8 mouse cellular contexts compared by ENCODE assay signal in the genomic region with DNA sequence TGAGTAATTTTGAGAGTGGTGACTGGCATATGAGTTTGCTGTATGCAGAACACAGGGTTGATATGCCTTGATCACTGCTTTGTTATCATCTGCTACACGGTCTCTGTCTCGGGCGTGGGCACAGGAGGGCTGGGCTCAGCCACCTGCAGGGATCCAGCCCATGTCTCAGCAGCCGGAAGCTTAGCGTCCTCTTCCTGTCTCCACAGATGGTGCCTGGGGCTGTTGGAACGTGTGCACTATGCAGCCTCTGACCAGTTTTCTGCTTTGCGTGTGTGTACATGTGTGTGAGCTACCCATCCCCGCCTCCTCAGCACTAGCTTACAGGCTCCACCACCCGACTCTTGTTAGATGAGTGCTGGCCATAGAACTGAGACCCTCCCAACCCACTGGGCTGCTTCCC.
DNase-seq lines count a peak whose midpoint lies in the region; ATAC-seq and TF ChIP-seq lines count a peak whose summit lies in the region.

No protein-coding gene starts in this region.

- no peak for TF ChIP-seq POLR2A in kidney, adult 2 months (IDR thresholded peaks at IDR 0.05; ENCODE audit: low read depth, low read length)

- 59% methylated on average over 9 of the region's 9 CpGs for whole genome bisulfite sequencing in kidney, embryonic 15.5 days
- 67% methylated on average over 9 of the region's 9 CpGs for WGBS in kidney, adult 2 months
- 23% methylated on average over 9 of the region's 9 CpGs for WGBS in forebrain, postnatal 0 days
- 16% methylated on average over 9 of the region's 9 CpGs for WGBS in liver, embryonic 14.5 days (ENCODE audit: insufficient replicate concordance)
- 45% methylated on average over 9 of the region's 9 CpGs for WGBS in stomach, postnatal 0 days

- H3K4me2 ChIP-seq in kidney, embryonic 15.5 days, result 0 out of 2 replicates have a peak overlapping the region, but pooled peaks have one; percentile 17
- peak overlapping the region; percentile 24 for H3K4me2 ChIP-seq in forebrain, postnatal 0 days (ENCODE audit: low read depth)
- H3K4me2 ChIP-seq in liver, embryonic 14.5 days (ENCODE audit: low read depth), result peak overlapping the region; percentile 59
- peak overlapping the region; percentile 27 for H3K4me2 ChIP-seq in stomach, postnatal 0 days (replicated peaks; ENCODE audit: low read depth)

- DNase-seq in kidney, adult 2 months, result no peak
- peak; percentile 86 for DNase-seq in brain, adult 2 months (ENCODE audit: low read depth, low spot score)
- peak; percentile 59 for DNase-seq in forebrain, postnatal 0 days
- DNase-seq in liver, embryonic 14.5 days (ENCODE audit: low read depth in 3 of 3, low spot score in 3 of 3), result no peak
- no peak for DNase-seq in stomach, postnatal 0 days (ENCODE audit: low spot score)
- no peak for DNase-seq in adrenal gland, postnatal 10 days
- no peak for DNase-seq in layer of hippocampus, adult 9-10 months (ENCODE audit: low spot score)

- 0 out of 2 replicates have a peak overlapping the region, but pooled peaks have one; percentile 26 for H3K9ac ChIP-seq in kidney, embryonic 15.5 days
- peak overlapping the region; percentile 19; the same call in 1 of the 2 replicates for H3K9ac ChIP-seq in forebrain, postnatal 0 days
- H3K9ac ChIP-seq in liver, embryonic 14.5 days (replicated peaks), result no peak overlapping the region; the same call in 1 of the 2 replicates
- no peak overlapping the region for H3K9ac ChIP-seq in stomach, postnatal 0 days (ENCODE audit: low read length)

- no peak for TF ChIP-seq CTCF in kidney, adult 2 months (conservative IDR thresholded peaks at IDR 0.05; ENCODE audit: insufficient read depth, insufficient read length, low read depth, low read length)
- no peak for TF ChIP-seq CTCF in forebrain, postnatal 0 days (IDR thresholded peaks at IDR 0.05; ENCODE audit: low read depth)
- no peak for TF ChIP-seq CTCF in liver, embryonic 14.5 days (IDR thresholded peaks at IDR 0.05; ENCODE audit: low read depth)
- TF ChIP-seq CTCF in stomach, postnatal 0 days (IDR thresholded peaks at IDR 0.05; ENCODE audit: low read depth), result no peak

- no peaks in the 10 kb centered on the region for H3K9me3 ChIP-seq in kidney, embryonic 15.5 days (replicated peaks)
- no peaks in the 10 kb centered on the region for H3K9me3 ChIP-seq in forebrain, postnatal 0 days (ENCODE audit: low read length)
- H3K9me3 ChIP-seq in liver, embryonic 14.5 days (ENCODE audit: control insufficient read depth, low read length), result no peaks in the 10 kb centered on the region
- no peaks in the 10 kb centered on the region for H3K9me3 ChIP-seq in stomach, postnatal 0 days (ENCODE audit: control insufficient read depth, low read length)

- no peak for TF ChIP-seq EP300 in liver, embryonic 14.5 days (IDR thresholded peaks at IDR 0.05; ENCODE audit: low read depth)
- TF ChIP-seq EP300 in stomach, postnatal 0 days (optimal IDR thresholded peaks at IDR 0.05), result no peak

- H3K4me3 ChIP-seq in kidney, embryonic 15.5 days (replicated peaks), result no peak overlapping the region
- H3K4me3 ChIP-seq in kidney, adult 2 months (ENCODE audit: insufficient read depth, low read depth, low read length), result no peak overlapping the region
- H3K4me3 ChIP-seq in forebrain, postnatal 0 days (ENCODE audit: low read depth, low read length), result no peak overlapping the region
- H3K4me3 ChIP-seq in liver, embryonic 14.5 days (ENCODE audit: insufficient read depth in 1 of 2, low read depth in 2 of 2, low read length in 2 of 2), result peak overlapping the region in 1 of 2 experiments; percentile 18; a peak in 1 of 4 replicates
- no peak overlapping the region for H3K4me3 ChIP-seq in stomach, postnatal 0 days (ENCODE audit: low read depth, low read length)

- H3K27ac ChIP-seq in kidney, embryonic 15.5 days, result peak overlapping the region; percentile 92
- no peak overlapping the region for H3K27ac ChIP-seq in kidney, adult 2 months (ENCODE audit: insufficient read depth, low read depth, low read length)
- H3K27ac ChIP-seq in forebrain, postnatal 0 days (ENCODE audit: low read depth, low read length), result peak overlapping the region; percentile 92
- H3K27ac ChIP-seq in liver, embryonic 14.5 days, result peak overlapping the region; percentile 61
- H3K27ac ChIP-seq in stomach, postnatal 0 days (replicated peaks), result peak overlapping the region; percentile 79

- H3K4me1 ChIP-seq in kidney, embryonic 15.5 days, result peaks cover 32% of the 10 kb centered on the region
- peaks cover 25% of the 10 kb centered on the region for H3K4me1 ChIP-seq in kidney, adult 2 months (ENCODE audit: control insufficient read depth, insufficient read depth, low read length)
- peaks cover 13% of the 10 kb centered on the region; the same call in 1 of the 2 replicates for H3K4me1 ChIP-seq in forebrain, postnatal 0 days (ENCODE audit: insufficient read depth)
- peaks cover 9% of the 10 kb centered on the region in 2 experiments for H3K4me1 ChIP-seq in liver, embryonic 14.5 days (replicated peaks; ENCODE audit: control insufficient read depth in 2 of 2, insufficient read depth in 2 of 2, low read length in 1 of 2)
- H3K4me1 ChIP-seq in stomach, postnatal 0 days (replicated peaks; ENCODE audit: control insufficient read depth, insufficient read depth), result peaks cover 11% of the 10 kb centered on the region; the same call in 1 of the 2 replicates

- H3K27me3 ChIP-seq in kidney, embryonic 15.5 days, result no peaks in the 10 kb centered on the region
- H3K27me3 ChIP-seq in kidney, adult 2 months (replicated peaks; ENCODE audit: control insufficient read depth, insufficient read depth, low read length), result no peaks in the 10 kb centered on the region
- no peaks in the 10 kb centered on the region for H3K27me3 ChIP-seq in forebrain, postnatal 0 days (ENCODE audit: insufficient read depth, low read length)
- H3K27me3 ChIP-seq in liver, embryonic 14.5 days (ENCODE audit: control insufficient read depth, insufficient read depth, low read length), result no peaks in the 10 kb centered on the region
- H3K27me3 ChIP-seq in stomach, postnatal 0 days (ENCODE audit: control insufficient read depth, insufficient read depth, low read length), result no peaks in the 10 kb centered on the region

- peaks cover 22% of the 10 kb centered on the region for H3K36me3 ChIP-seq in kidney, embryonic 15.5 days
- H3K36me3 ChIP-seq in kidney, adult 2 months (ENCODE audit: control insufficient read depth, insufficient read depth, low read length), result no peaks in the 10 kb centered on the region
- H3K36me3 ChIP-seq in forebrain, postnatal 0 days (ENCODE audit: insufficient read depth), result peaks cover 6% of the 10 kb centered on the region; the same call in 1 of the 2 replicates
- H3K36me3 ChIP-seq in liver, embryonic 14.5 days (replicated peaks; ENCODE audit: control insufficient read depth, insufficient read depth, low read depth), result no peaks in the 10 kb centered on the region
- peaks cover 4% of the 10 kb centered on the region; the same call in 1 of the 2 replicates for H3K36me3 ChIP-seq in stomach, postnatal 0 days (ENCODE audit: control insufficient read depth, insufficient read depth, low read length)

- ATAC-seq in kidney, embryonic 15.5 days (replicated peaks; ENCODE audit: low FRiP score), result no peak
- peak; percentile 67 for ATAC-seq in forebrain, postnatal 0 days
- peak; percentile 72 for ATAC-seq in liver, embryonic 14.5 days (ENCODE audit: insufficient read depth)
- ATAC-seq in stomach, postnatal 0 days (ENCODE audit: low FRiP score, low TSS enrichment), result peak; percentile 41

Comparison
In these comparisons a context has a peak if more than half of its experiments do, and no peak if none do; other contexts are left out.
1. H3K9ac ChIP-seq: peak in kidney, embryonic 15.5 days (single experiment) and forebrain, postnatal 0 days (single experiment); none in liver, embryonic 14.5 days (single experiment) and stomach, postnatal 0 days (single experiment).
2. DNase-seq: peak in brain, adult 2 months (single experiment) and forebrain, postnatal 0 days (single experiment); none in kidney, adult 2 months (single experiment), liver, embryonic 14.5 days (0 of 3), stomach, postnatal 0 days (single experiment), adrenal gland, postnatal 10 days (single experiment) and layer of hippocampus, adult 9-10 months (single experiment).
3. Peak in every context shown above with its lines, with median percentiles within 50 percentile points of each other: H3K4me2 ChIP-seq.